Mouse (Mus musculus): ENCODE measurements around the gene Bcas2. TPM values are rescaled to one million over a fixed set of nuclear protein-coding genes. Genes with fewer than 3 reads are reported as not detected.
"Not testable (repeated sequence)": the region's sequence is repeated elsewhere in the genome, so short reads cannot be mapped to it uniquely, and the experiment has no call there.

Gene Bcas2
- total RNA-seq, 4 experiments from 2014 or later = 67.1 to 70.8 (median 67.8) TPM

- no peak for DNase-seq (ENCODE audit: low spot score in 2 of 2)
Measured at GRCm38 (mm10) chr3:103214593-103215285, 43.3 kb downstream of the Bcas2 start.

- DNase-seq (ENCODE audit: low spot score in 2 of 2) = not testable (repeated sequence)
Measured at GRCm38 (mm10) chr3:103215399-103215798, 43.9 kb downstream of the Bcas2 start.

- DNase-seq (ENCODE audit: low spot score in 2 of 2) = peak; percentile 46 to 61
Measured at GRCm38 (mm10) chr3:103221435-103221834, 50.0 kb downstream of the Bcas2 start.

GRCm38 (mm10) chr3:103223752-103224151 lies 52.3 kb downstream of the Bcas2 start:
- no peak for DNase-seq (ENCODE audit: low spot score in 2 of 2)

- no peak for DNase-seq (ENCODE audit: low spot score in 2 of 2)
Measured at GRCm38 (mm10) chr3:103224231-103224765, 52.8 kb downstream of the Bcas2 start.

- no peak for DNase-seq (ENCODE audit: low spot score in 2 of 2)
Measured at GRCm38 (mm10) chr3:103227729-103228128, 56.3 kb downstream of the Bcas2 start.

Other genes starting within 250 kb of the Bcas2 start
- not detected for gene Sycp1, start 235.6 kb upstream of the Bcas2 start, total RNA-seq (2022)
- gene Nr1h5, start 207.5 kb upstream of the Bcas2 start, total RNA-seq (2022) = not detected
- gene Sike1, start 175.9 kb upstream of the Bcas2 start, total RNA-seq (2022) = 10 to 100 TPM; 51.7 to 68.7 (median 67.0) TPM
- 100 to 1,000 TPM; 239 to 259 (median 251) TPM for gene Csde1, start 151.2 kb upstream of the Bcas2 start, total RNA-seq (2022)
- 10 to 100 TPM; 61.6 to 82.7 (median 65.9) TPM for gene Nras, start 113.4 kb upstream of the Bcas2 start, total RNA-seq (2022)
- not detected for gene Ampd1, start 97.6 kb upstream of the Bcas2 start, total RNA-seq (2022)
- gene Dennd2c, start 69.1 kb upstream of the Bcas2 start, total RNA-seq (2022) = 1 to 10 TPM in 2 of 4 experiments, under 1 TPM in 2; 0.39 to 1.1 (median 0.75) TPM
- gene Trim33, start 107.6 kb downstream of the Bcas2 start, total RNA-seq (2022) = 10 to 100 TPM; 45.6 to 57.6 (median 54.1) TPM